Mouse (Mus musculus): ENCODE data around the gene Nfyc. TPM values are rescaled to one million over a fixed set of nuclear protein-coding genes. Genes with fewer than 3 reads are reported as not detected.
A peak's percentile ranks its signal among the peaks of the same experiment; 100 is the strongest.

Nfyc gene
- polyA plus RNA-seq, 1 experiment, result 247 TPM

GRCm38 (mm10) chr4:120717591-120717990 is 113.8 kb downstream of the Nfyc start:
- no peak overlapping the region for H3K4me3 ChIP-seq (ENCODE audit: low read depth, low read length)
- peaks cover 7% of the 10 kb centered on the region for H3K4me1 ChIP-seq (ENCODE audit: control insufficient read depth, insufficient read depth, insufficient read length, low read length)
- no peaks in the 10 kb centered on the region for H3K27me3 ChIP-seq (ENCODE audit: control insufficient read depth, insufficient read depth, low read length)
- H3K27ac ChIP-seq (ENCODE audit: insufficient read depth, low read depth, low read length), result no peak overlapping the region
- no peaks in the 10 kb centered on the region for H3K36me3 ChIP-seq (ENCODE audit: control insufficient read depth, insufficient read depth, low read length)
- 75% methylated on average over 8 of the region's 8 CpGs for WGBS
- no peak for TF ChIP-seq CTCF (IDR thresholded peaks at IDR 0.05; ENCODE audit: extremely low read depth, insufficient read length, insufficient replicate concordance, low read depth, low read length)

GRCm38 (mm10) chr4:120716765-120717164 is 114.6 kb downstream of the Nfyc start:
- WGBS, result 29% methylated on average over 12 of the region's 12 CpGs
- Histone ChIP-seq H3K27me3 (ENCODE audit: control insufficient read depth, insufficient read depth, low read length) (no peaks in the 10 kb centered on the region), H3K36me3 (ENCODE audit: control insufficient read depth, insufficient read depth, low read length) (no peaks in the 10 kb centered on the region), H3K4me3 (ENCODE audit: low read depth, low read length) (peak overlapping the region; percentile 50), H3K27ac (ENCODE audit: insufficient read depth, low read depth, low read length) (no peak overlapping the region), H3K4me1 (ENCODE audit: control insufficient read depth, insufficient read depth, insufficient read length, low read length) (peaks cover 7% of the 10 kb centered on the region)
- TF ChIP-seq POLR2A (IDR thresholded peaks at IDR 0.05; ENCODE audit: low read depth, low read length) (no peak), CTCF (IDR thresholded peaks at IDR 0.05; ENCODE audit: extremely low read depth, insufficient read length, insufficient replicate concordance, low read depth, low read length) (no peak)

GRCm38 (mm10) chr4:120716141-120716571 is 115.2 kb downstream of the Nfyc start:
- H3K4me1 ChIP-seq (ENCODE audit: control insufficient read depth, insufficient read depth, insufficient read length, low read length), result peaks cover 7% of the 10 kb centered on the region
- no peaks in the 10 kb centered on the region for H3K36me3 ChIP-seq (ENCODE audit: control insufficient read depth, insufficient read depth, low read length)
- H3K4me3 ChIP-seq (ENCODE audit: low read depth, low read length), result peak overlapping the region; percentile 50
- no peak overlapping the region for H3K27ac ChIP-seq (ENCODE audit: insufficient read depth, low read depth, low read length)
- TF ChIP-seq CTCF (IDR thresholded peaks at IDR 0.05; ENCODE audit: extremely low read depth, insufficient read length, insufficient replicate concordance, low read depth, low read length) (no peak), POLR2A (IDR thresholded peaks at IDR 0.05; ENCODE audit: low read depth, low read length) (no peak)
- 9% methylated on average over 12 of the region's 12 CpGs for WGBS
- no peaks in the 10 kb centered on the region for H3K27me3 ChIP-seq (ENCODE audit: control insufficient read depth, insufficient read depth, low read length)

- 39% methylated on average over 6 of the region's 6 CpGs for WGBS
- no peaks in the 10 kb centered on the region for H3K27me3 ChIP-seq (ENCODE audit: control insufficient read depth, insufficient read depth, low read length)
- H3K27ac ChIP-seq (ENCODE audit: insufficient read depth, low read depth, low read length), result no peak overlapping the region
- H3K4me1 ChIP-seq (ENCODE audit: control insufficient read depth, insufficient read depth, insufficient read length, low read length), result peaks cover 7% of the 10 kb centered on the region
- H3K36me3 ChIP-seq (ENCODE audit: control insufficient read depth, insufficient read depth, low read length), result no peaks in the 10 kb centered on the region
- TF ChIP-seq CTCF (IDR thresholded peaks at IDR 0.05; ENCODE audit: extremely low read depth, insufficient read length, insufficient replicate concordance, low read depth, low read length), result no peak
- no peak for TF ChIP-seq POLR2A (IDR thresholded peaks at IDR 0.05; ENCODE audit: low read depth, low read length)
- no peak overlapping the region for H3K4me3 ChIP-seq (ENCODE audit: low read depth, low read length)
Observed at GRCm38 (mm10) chr4:120713856-120714497, 117.4 kb downstream of the Nfyc start.

GRCm38 (mm10) chr4:120713021-120713420 is 118.4 kb downstream of the Nfyc start:
- Histone ChIP-seq H3K36me3 (ENCODE audit: control insufficient read depth, insufficient read depth, low read length) (no peaks in the 10 kb centered on the region), H3K4me3 (ENCODE audit: low read depth, low read length) (no peak overlapping the region), H3K27ac (ENCODE audit: insufficient read depth, low read depth, low read length) (no peak overlapping the region), H3K27me3 (ENCODE audit: control insufficient read depth, insufficient read depth, low read length) (no peaks in the 10 kb centered on the region), H3K4me1 (ENCODE audit: control insufficient read depth, insufficient read depth, insufficient read length, low read length) (peaks cover 7% of the 10 kb centered on the region)
- TF ChIP-seq CTCF (IDR thresholded peaks at IDR 0.05; ENCODE audit: extremely low read depth, insufficient read length, insufficient replicate concordance, low read depth, low read length) (no peak), POLR2A (IDR thresholded peaks at IDR 0.05; ENCODE audit: low read depth, low read length) (no peak)
- WGBS, result 87% methylated on average over 6 of the region's 6 CpGs

- Histone ChIP-seq H3K27ac (ENCODE audit: insufficient read depth, low read depth, low read length) (no peak overlapping the region), H3K27me3 (ENCODE audit: control insufficient read depth, insufficient read depth, low read length) (no peaks in the 10 kb centered on the region), H3K4me1 (ENCODE audit: control insufficient read depth, insufficient read depth, insufficient read length, low read length) (peaks cover 7% of the 10 kb centered on the region), H3K4me3 (ENCODE audit: low read depth, low read length) (no peak overlapping the region), H3K36me3 (ENCODE audit: control insufficient read depth, insufficient read depth, low read length) (no peaks in the 10 kb centered on the region)
- WGBS, result 73% methylated on average over 12 of the region's 12 CpGs
- TF ChIP-seq POLR2A (IDR thresholded peaks at IDR 0.05; ENCODE audit: low read depth, low read length), result no peak
- TF ChIP-seq CTCF (IDR thresholded peaks at IDR 0.05; ENCODE audit: extremely low read depth, insufficient read length, insufficient replicate concordance, low read depth, low read length), result no peak
Observed at GRCm38 (mm10) chr4:120712236-120712635, 119.1 kb downstream of the Nfyc start.

Other genes starting within 250 kb of the Nfyc start
- gene Gm8439, start 242.8 kb downstream of the Nfyc start, polyA plus RNA-seq (2012; rRNA removed), result not detected in 2 replicates
- gene Cited4, start 165.0 kb downstream of the Nfyc start, polyA plus RNA-seq (2012; rRNA removed), result 18.6 and 21.0 TPM in 2 replicates
- gene Kcnq4, start 83.0 kb downstream of the Nfyc start, polyA plus RNA-seq (2012; rRNA removed), result 3.0 and 4.3 TPM in 2 replicates
- 0.30 and 0.51 TPM in 2 replicates for gene Rims3, start 23.2 kb upstream of the Nfyc start, polyA plus RNA-seq (2012; rRNA removed)
- 1.3 and 2.8 TPM in 2 replicates for gene Exo5, start 93.4 kb upstream of the Nfyc start, polyA plus RNA-seq (2012; rRNA removed)
- gene Zfp69, start 120.1 kb upstream of the Nfyc start, polyA plus RNA-seq (2012; rRNA removed), result 0.60 and 1.8 TPM in 2 replicates
- 12.1 and 28.1 TPM in 2 replicates for gene Smap2, start 185.7 kb upstream of the Nfyc start, polyA plus RNA-seq (2012; rRNA removed)
- 0.18 and 0.53 TPM in 2 replicates for gene Col9a2, start 207.8 kb upstream of the Nfyc start, polyA plus RNA-seq (2012; rRNA removed)